Mouse (Mus musculus): ENCODE results near the gene Noxo1.

- TF ChIP-seq POLR2A (IDR thresholded peaks at IDR 0.05; ENCODE audit: control insufficient read depth, low read depth, low read length) (no peak), CTCF (IDR thresholded peaks at IDR 0.05; ENCODE audit: control insufficient read depth, insufficient read depth, insufficient replicate concordance, low read depth, low read length) (no peak)
These were observed 25.7 kb upstream of the Noxo1 start for GRCm38 (mm10) chr17:24670246-24670844.

All from testis, adult 2 months (tissue).